In the genomic region with DNA sequence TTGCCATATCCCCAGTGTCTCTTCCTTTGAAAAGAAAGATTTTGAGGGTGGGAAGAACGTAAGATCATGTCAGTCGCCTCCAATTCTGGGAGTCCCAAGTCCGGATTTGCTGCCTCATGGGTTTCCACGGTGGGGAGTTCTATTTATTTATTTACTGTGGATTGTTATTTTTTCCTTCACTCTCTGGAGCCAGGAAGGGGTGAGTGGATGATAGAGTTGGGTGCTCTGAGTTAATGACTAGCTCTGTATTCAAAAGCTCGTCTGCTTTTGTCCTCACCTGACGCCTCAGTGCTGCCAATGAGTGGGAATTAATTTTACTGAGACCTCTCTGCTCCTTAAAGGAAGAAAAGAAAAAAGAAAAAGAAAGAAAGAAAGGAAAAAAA, we compare ENCODE assay signal across 20 mouse cellular contexts.
A peak's percentile ranks its signal among the peaks of the same experiment; 100 is the strongest.
DNase-seq lines count a peak whose midpoint lies in the region; ATAC-seq and TF ChIP-seq lines count a peak whose summit lies in the region.
"Had no signal": no experiment of that assay in that cellular context is flagged by ENCODE, and none has a peak within 500 bp of the region (broad histone marks: within the 10 kb centered on the region; RNA-seq: fewer than 3 reads in every experiment).

No protein-coding gene starts in this region.

- no peaks in the 10 kb centered on the region; the same call in 1 of the 2 replicates for H3K27me3 ChIP-seq in kidney, adult 2 months (replicated peaks; ENCODE audit: control insufficient read depth, insufficient read depth, low read length)
- no peaks in the 10 kb centered on the region for H3K27me3 ChIP-seq in Patski
- no peaks in the 10 kb centered on the region for H3K27me3 ChIP-seq in kidney, embryonic 16.5 days (ENCODE audit: insufficient read depth, low read length)
- H3K27me3 ChIP-seq: embryonic facial prominence, embryonic 13.5 days; heart, embryonic 15.5 days had no signal

- H3K27ac ChIP-seq in kidney, adult 2 months (ENCODE audit: insufficient read depth, low read depth, low read length): peak overlapping the region; percentile 44; the same call in 1 of the 2 replicates
- peak overlapping the region; percentile 41; the same call in 1 of the 2 replicates for H3K27ac ChIP-seq in kidney, embryonic 16.5 days (ENCODE audit: low read length)
- H3K27ac ChIP-seq: embryonic facial prominence, embryonic 13.5 days; forebrain, embryonic 12.5 days; heart, adult 2 months; heart, embryonic 15.5 days; hindbrain, embryonic 13.5 days; hindbrain, postnatal 0 days had no signal

- ATAC-seq in Patski: peak; percentile 26
- ATAC-seq in kidney, embryonic 16.5 days (ENCODE audit: low FRiP score, low TSS enrichment): peak; percentile 84
- ATAC-seq: activated CD4-positive, CD25-positive, alpha-beta regulatory T cell, adult 4 months; hindbrain, postnatal 0 days had no signal

- H3K4me3 ChIP-seq in kidney, adult 2 months (ENCODE audit: insufficient read depth, low read depth, low read length): no peak overlapping the region
- H3K4me3 ChIP-seq in kidney, embryonic 16.5 days (ENCODE audit: low read length): no peak overlapping the region
- H3K4me3 ChIP-seq: embryonic facial prominence, embryonic 13.5 days; forebrain, embryonic 12.5 days; heart, adult 2 months; heart, embryonic 15.5 days; hindbrain, embryonic 13.5 days had no signal

- no peaks in the 10 kb centered on the region for H3K4me1 ChIP-seq in kidney, adult 2 months (ENCODE audit: control insufficient read depth, insufficient read depth, low read length)
- peaks cover 24% of the 10 kb centered on the region for H3K4me1 ChIP-seq in kidney, embryonic 16.5 days (ENCODE audit: insufficient read depth, low read length)

- 52% methylated on average over 6 of the region's 6 CpGs for WGBS in kidney, adult 2 months
- WGBS in kidney, embryonic 16.5 days: 41% methylated on average over 6 of the region's 6 CpGs

- CTCF ChIA-PET in Patski (lab: Charles Lee): no interaction called here

- peak; percentile 20 for DNase-seq in cerebellum, adult 9-10 months
- no peak for DNase-seq in cerebellum, postnatal 4 days (ENCODE audit: low spot score in 2 of 2)
- DNase-seq in kidney, adult 2 months: peak; percentile 47
- no peak for DNase-seq in kidney, postnatal 25 days
- no peak for DNase-seq in Patski (ENCODE audit: low read depth, low spot score)
- no peak for DNase-seq in layer of hippocampus, postnatal 36 days
- no peak for DNase-seq in frontal cortex, postnatal 10 days (ENCODE audit: low spot score in 2 of 2)
- DNase-seq: adrenal gland, adult 2 months; adrenal gland, postnatal 25 days; gastrocnemius, postnatal 14 days; heart, adult 2 months; heart, postnatal 14 days had no signal

- in situ Hi-C loops in Patski (cut with MboI; ENCODE audit: low pct_unique_long_range_greater_than_20kb): no loop called here

- no peaks in the 10 kb centered on the region for H3K9me3 ChIP-seq in kidney, embryonic 16.5 days (ENCODE audit: low read length)
- H3K9me3 ChIP-seq: embryonic facial prominence, embryonic 13.5 days; forebrain, embryonic 12.5 days; heart, embryonic 15.5 days; hindbrain, embryonic 13.5 days had no signal

- TF ChIP-seq CTCF in kidney, adult 2 months (conservative IDR thresholded peaks at IDR 0.05; ENCODE audit: insufficient read depth, insufficient read length, low read depth, low read length): no peak
- no peak for TF ChIP-seq CTCF in Patski (IDR thresholded peaks at IDR 0.05)

- no peak overlapping the region for H3K4me2 ChIP-seq in kidney, embryonic 16.5 days (replicated peaks; ENCODE audit: low read depth, low read length)
- H3K4me2 ChIP-seq: embryonic facial prominence, embryonic 13.5 days; heart, embryonic 11.5 days; heart, embryonic 15.5 days; hindbrain, embryonic 13.5 days had no signal

- no peaks in the 10 kb centered on the region for H3K36me3 ChIP-seq in kidney, adult 2 months (ENCODE audit: control insufficient read depth, insufficient read depth, low read length)
- H3K36me3 ChIP-seq in kidney, embryonic 16.5 days (ENCODE audit: insufficient read depth, low read length): no peaks in the 10 kb centered on the region
- H3K36me3 ChIP-seq: embryonic facial prominence, embryonic 13.5 days; forebrain, embryonic 12.5 days; heart, embryonic 15.5 days; hindbrain, embryonic 13.5 days had no signal

- TF ChIP-seq POLR2A in kidney, adult 2 months (IDR thresholded peaks at IDR 0.05; ENCODE audit: low read depth, low read length): no peak

- POLR2A ChIA-PET in Patski (lab: Charles Lee): no interaction called here

- no peak overlapping the region for H3K9ac ChIP-seq in kidney, embryonic 16.5 days (replicated peaks; ENCODE audit: low read length)
- H3K9ac ChIP-seq: embryonic facial prominence, embryonic 13.5 days; forebrain, embryonic 12.5 days; heart, embryonic 15.5 days; hindbrain, embryonic 13.5 days had no signal

Comparison
In these comparisons a context has a peak if more than half of its experiments do, and no peak if none do; other contexts are left out.
1. DNase-seq: peak in cerebellum, adult 9-10 months (single experiment) and kidney, adult 2 months (single experiment); none in cerebellum, postnatal 4 days (0 of 2), kidney, postnatal 25 days (0 of 2), Patski (single experiment), layer of hippocampus, postnatal 36 days (0 of 2) and frontal cortex, postnatal 10 days (0 of 2).